Mouse (Mus musculus) retina, postnatal 1 day (tissue): Measurements from ENCODE around the gene Cpa5.

Experiments used
- DNase-seq: peaks from one replicate; pipeline ENCODE4 v3.0.0-alpha.2; 2012

The Cpa5 gene

GRCm38 (mm10) chr6:30649651-30650296, 39.0 kb downstream of the Cpa5 start:
- no peak for DNase-seq

GRCm38 (mm10) chr6:30652425-30653188, 41.8 kb downstream of the Cpa5 start:
- no peak for DNase-seq

GRCm38 (mm10) chr6:30653518-30653917, 42.7 kb downstream of the Cpa5 start:
- DNase-seq: no peak

GRCm38 (mm10) chr6:30654402-30654859, 43.6 kb downstream of the Cpa5 start:
- DNase-seq: peak; percentile 64

- DNase-seq: no peak
Observed at GRCm38 (mm10) chr6:30654932-30655331, 44.1 kb downstream of the Cpa5 start.

GRCm38 (mm10) chr6:30657279-30657678, 46.5 kb downstream of the Cpa5 start:
- no peak for DNase-seq

- DNase-seq: no peak
Observed at GRCm38 (mm10) chr6:30658619-30659018, 47.8 kb downstream of the Cpa5 start.

- peak; percentile 65 for DNase-seq
Observed at GRCm38 (mm10) chr6:30664776-30665175, 54.0 kb downstream of the Cpa5 start.

- no peak for DNase-seq
Observed at GRCm38 (mm10) chr6:30665296-30665695, 54.5 kb downstream of the Cpa5 start.

- DNase-seq: no peak
Observed at GRCm38 (mm10) chr6:30666043-30666442, 55.2 kb downstream of the Cpa5 start.

- peak; percentile 37 for DNase-seq
Observed at GRCm38 (mm10) chr6:30667585-30667984, 56.8 kb downstream of the Cpa5 start.

- DNase-seq: no peak
Observed at GRCm38 (mm10) chr6:30671696-30672095, 60.9 kb downstream of the Cpa5 start.

GRCm38 (mm10) chr6:30673764-30674561, 63.2 kb downstream of the Cpa5 start:
- DNase-seq: peak; percentile 59

GRCm38 (mm10) chr6:30674714-30675280, 64.0 kb downstream of the Cpa5 start:
- no peak for DNase-seq

- DNase-seq: peak; percentile 59
Observed at GRCm38 (mm10) chr6:30675281-30675771, 64.5 kb downstream of the Cpa5 start.

- DNase-seq: no peak
Observed at GRCm38 (mm10) chr6:30676506-30676905, 65.7 kb downstream of the Cpa5 start.

GRCm38 (mm10) chr6:30677591-30677990, 66.8 kb downstream of the Cpa5 start:
- no peak for DNase-seq

- DNase-seq: peak; percentile 51
Observed at GRCm38 (mm10) chr6:30678482-30678881, 67.7 kb downstream of the Cpa5 start.

- no peak for DNase-seq
Observed at GRCm38 (mm10) chr6:30679567-30679966, 68.8 kb downstream of the Cpa5 start.

- DNase-seq: no peak
Observed at GRCm38 (mm10) chr6:30680442-30680841, 69.6 kb downstream of the Cpa5 start.
